In genomic region chr10:63810043-63810617, GRCm38 (mm10) we compare ENCODE assay signal across 7 mouse cellular contexts.
A peak's percentile ranks its signal among the peaks of the same experiment; 100 is the strongest.
DNase-seq lines count a peak whose midpoint lies in the region.

No protein-coding gene starts in this region.

- peak; percentile 17 for DNase-seq in lung, postnatal 36 days
- DNase-seq in lung, postnatal 25 days (ENCODE audit: low spot score), result no peak
- peak; percentile 49 for DNase-seq in cerebellum, postnatal 25 days
- peak; percentile 4 to 24 for DNase-seq in lung, postnatal 4 days
- DNase-seq in layer of hippocampus, adult 8-10 months (ENCODE audit: low spot score in 2 of 2), result no peak
- no peak for DNase-seq in ovary, postnatal 10 days (ENCODE audit: low spot score)
- DNase-seq in kidney, adult 9 months, result no peak

Comparison
In these comparisons a context has a peak if more than half of its experiments do, and no peak if none do; other contexts are left out.
1. DNase-seq: peak in lung, postnatal 36 days (single experiment), cerebellum, postnatal 25 days (2 of 2) and lung, postnatal 4 days (2 of 2); none in lung, postnatal 25 days (single experiment), layer of hippocampus, adult 8-10 months (0 of 2), ovary, postnatal 10 days (single experiment) and kidney, adult 9 months (single experiment).